Mouse (Mus musculus): ENCODE results near the gene Srrm4. TPM values are rescaled to one million over a fixed set of nuclear protein-coding genes. Genes with fewer than 3 reads are reported as not detected.
"Not testable (repeated sequence)": the region's sequence is repeated elsewhere in the genome, so short reads cannot be mapped to it uniquely, and the experiment has no call there.

Gene Srrm4
- polyA plus RNA-seq, 1 experiment from 2014 or later = 6.4 TPM

DNA sequence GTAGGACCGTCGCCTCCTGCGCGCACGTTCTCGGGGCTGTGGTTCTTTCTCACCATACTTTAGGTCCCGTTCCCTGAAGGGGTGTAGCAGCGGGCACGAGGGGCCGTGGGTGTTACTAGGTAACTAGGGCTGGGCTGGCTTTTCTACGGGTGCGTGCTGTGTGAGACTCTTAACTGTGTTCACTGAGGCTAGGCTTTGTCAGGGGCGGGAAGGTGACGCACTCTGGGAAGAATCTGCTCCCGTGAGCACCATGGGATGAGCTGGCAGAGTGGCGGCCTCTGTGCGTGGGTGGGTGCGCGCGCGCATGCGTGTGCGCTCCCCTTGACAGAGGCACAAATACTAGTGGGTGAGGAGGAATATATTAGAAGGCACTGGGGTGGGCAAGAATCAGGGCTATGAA lies 145.1 kb downstream of the Srrm4 start:
- H3K36me3 ChIP-seq (replicated peaks) = peaks cover 9% of the 10 kb centered on the region
- WGBS = 45% methylated on average over 23 of the region's 23 CpGs
- peaks cover 86% of the 10 kb centered on the region for H3K27me3 ChIP-seq (ENCODE audit: poor library complexity, severe bottlenecking)

DNA sequence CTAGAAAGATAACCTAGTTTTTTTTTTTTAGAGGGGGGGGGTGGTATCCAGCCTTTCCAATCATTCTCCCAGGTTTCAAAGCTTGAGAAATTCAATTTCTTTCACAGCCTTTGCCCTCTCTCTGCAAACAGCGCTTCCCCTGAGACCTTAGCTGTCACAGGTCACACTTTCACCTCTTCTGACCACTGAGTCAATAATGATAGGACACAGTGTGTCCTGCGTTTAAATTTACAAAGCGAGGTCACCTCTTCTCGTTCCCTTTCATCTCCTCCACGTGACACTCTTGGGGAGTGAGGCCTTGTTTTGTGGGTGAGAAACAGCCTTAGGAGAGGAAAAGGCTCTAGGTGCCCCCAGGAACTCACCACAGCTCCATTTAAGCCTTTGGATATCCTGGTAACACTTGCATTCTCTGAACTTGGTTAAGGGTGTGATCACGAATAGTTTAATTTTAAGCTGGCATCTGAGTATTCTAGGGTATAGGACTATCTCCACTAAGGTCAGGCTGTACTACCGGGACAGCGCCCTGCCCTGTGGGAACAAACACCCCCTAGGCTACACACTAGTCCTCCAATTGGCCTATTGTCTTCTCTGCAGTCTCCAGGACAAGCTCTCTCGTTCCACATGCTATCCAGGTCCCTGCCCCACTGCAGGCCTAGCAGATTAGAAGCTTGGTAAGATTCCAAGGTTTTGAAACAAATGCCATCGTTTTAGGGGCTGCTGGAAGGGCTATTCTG lies 145.8 kb downstream of the Srrm4 start:
- H3K9me3 ChIP-seq = no peaks in the 10 kb centered on the region
- peaks cover 8% of the 10 kb centered on the region; the same call in 1 of the 2 replicates for H3K36me3 ChIP-seq (replicated peaks)
- no peak overlapping the region for H3K4me3 ChIP-seq
- no peak overlapping the region for H3K27ac ChIP-seq
- H3K4me1 ChIP-seq = peaks cover 34% of the 10 kb centered on the region
- DNase-seq (ENCODE audit: extremely low spot score, low spot score) = no peak
- peaks cover 79% of the 10 kb centered on the region for H3K27me3 ChIP-seq (ENCODE audit: poor library complexity, severe bottlenecking)
- 54% methylated on average over 10 of the region's 10 CpGs for WGBS

More for the DNA sequence above, 145.1 kb downstream of the Srrm4 start:
- H3K27ac ChIP-seq = no peak overlapping the region
- no peak overlapping the region for H3K4me3 ChIP-seq
- DNase-seq (ENCODE audit: extremely low spot score, low spot score) = no peak
- peaks cover 34% of the 10 kb centered on the region for H3K4me1 ChIP-seq
- H3K9me3 ChIP-seq = no peaks in the 10 kb centered on the region

DNA sequence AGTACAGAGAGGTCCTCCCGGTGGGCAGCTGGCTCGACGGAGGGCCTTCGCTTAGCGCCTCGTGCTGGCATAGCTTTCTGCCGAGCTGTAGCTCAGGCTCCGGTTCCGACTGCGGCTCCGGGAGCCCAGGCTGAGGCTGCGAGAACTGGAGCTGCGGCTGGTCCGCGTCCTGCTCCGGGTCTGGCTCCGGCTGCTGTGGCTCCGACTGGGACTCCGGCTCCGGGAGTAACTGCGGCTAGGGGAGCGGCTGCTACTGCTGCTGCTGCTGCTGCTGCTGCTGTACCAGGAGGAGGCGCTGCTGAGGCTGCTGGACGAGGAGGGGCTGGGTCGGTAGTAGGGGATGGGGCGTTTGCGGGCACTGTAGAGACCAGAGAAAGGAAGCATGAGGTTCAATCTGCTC lies 147.1 kb downstream of the Srrm4 start:
- Histone ChIP-seq H3K36me3 (replicated peaks) (peaks cover 8% of the 10 kb centered on the region; the same call in 1 of the 2 replicates), H3K4me1 (peaks cover 36% of the 10 kb centered on the region), H3K27me3 (ENCODE audit: poor library complexity, severe bottlenecking) (peaks cover 66% of the 10 kb centered on the region), H3K9me3 (no peaks in the 10 kb centered on the region), H3K4me3 (no peak overlapping the region), H3K27ac (no peak overlapping the region)
- 63% methylated on average over 27 of the region's 27 CpGs for WGBS
- DNase-seq (ENCODE audit: extremely low spot score, low spot score) = no peak

DNA sequence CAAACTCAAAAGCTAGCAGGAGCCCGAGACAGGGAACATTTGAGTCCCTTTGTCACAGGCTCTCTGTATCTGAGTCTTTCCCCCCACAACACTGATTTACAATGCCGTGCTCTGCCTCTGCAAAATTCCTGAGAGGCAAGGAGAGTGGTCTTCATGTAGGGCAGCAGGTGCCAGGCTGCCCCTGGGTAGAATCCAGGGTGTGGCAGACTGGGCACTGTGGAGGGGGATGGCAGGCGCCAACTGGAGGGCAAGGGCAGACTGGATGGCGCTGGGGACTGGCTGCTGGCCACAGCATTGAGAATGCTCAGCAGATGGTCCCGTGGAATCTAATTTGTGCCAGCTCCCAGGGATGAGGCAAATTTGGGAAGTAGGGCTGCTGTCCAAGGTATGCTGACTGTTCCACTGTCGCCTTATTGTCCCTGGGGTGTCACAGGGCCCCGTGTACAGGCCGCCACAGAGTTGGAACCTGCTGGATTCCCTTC lies 148.1 kb downstream of the Srrm4 start:
- Histone ChIP-seq H3K36me3 (replicated peaks) (peaks cover 8% of the 10 kb centered on the region; the same call in 1 of the 2 replicates), H3K27ac (no peak overlapping the region), H3K27me3 (ENCODE audit: poor library complexity, severe bottlenecking) (peaks cover 56% of the 10 kb centered on the region), H3K4me1 (peaks cover 27% of the 10 kb centered on the region), H3K4me3 (no peak overlapping the region), H3K9me3 (no peaks in the 10 kb centered on the region)
- DNase-seq (ENCODE audit: extremely low spot score, low spot score) = no peak
- WGBS = 82% methylated on average over 8 of the region's 8 CpGs

DNA sequence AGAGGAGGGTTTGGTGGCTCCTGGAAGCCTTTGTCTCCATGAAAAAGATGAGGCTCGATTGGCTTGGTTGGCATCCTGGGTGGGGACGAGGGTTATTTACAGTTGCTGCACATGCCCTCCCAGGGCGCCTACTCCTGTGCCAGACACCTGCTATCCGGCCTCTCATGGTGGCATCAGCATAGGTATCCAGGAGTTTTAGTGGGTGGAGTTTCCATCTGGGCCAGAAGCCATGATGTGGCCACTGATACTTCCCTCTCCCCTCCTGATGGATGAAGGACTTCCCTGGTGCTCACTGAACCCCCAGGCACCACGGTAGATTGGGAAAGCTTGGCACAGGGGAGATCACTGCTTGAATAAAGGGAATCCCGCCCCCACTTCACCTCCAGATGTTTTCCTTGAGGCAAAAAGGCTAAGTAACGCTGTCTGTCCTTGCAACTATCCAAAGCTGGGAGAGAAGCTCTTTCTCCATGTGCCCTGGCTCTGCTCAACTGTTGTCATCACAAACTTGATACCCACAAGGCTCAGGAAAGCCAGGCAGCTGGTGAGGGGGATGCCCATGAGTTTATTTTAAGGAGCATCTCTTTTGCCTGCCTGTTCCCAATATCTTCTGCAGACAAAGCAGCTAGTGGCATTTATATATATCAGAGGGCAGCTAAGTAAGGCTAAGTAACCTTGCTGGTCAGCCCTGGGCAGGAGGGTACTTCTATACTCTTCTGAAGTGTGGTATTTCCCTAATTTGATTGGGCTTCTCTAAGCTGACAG lies 148.7 kb downstream of the Srrm4 start:
- Histone ChIP-seq H3K9me3 (no peaks in the 10 kb centered on the region), H3K4me1 (peaks cover 27% of the 10 kb centered on the region), H3K4me3 (no peak overlapping the region), H3K36me3 (replicated peaks) (peaks cover 8% of the 10 kb centered on the region; the same call in 1 of the 2 replicates), H3K27ac (no peak overlapping the region), H3K27me3 (ENCODE audit: poor library complexity, severe bottlenecking) (peaks cover 50% of the 10 kb centered on the region)
- WGBS = 71% methylated on average over 7 of the region's 7 CpGs
- DNase-seq (ENCODE audit: extremely low spot score, low spot score) = no peak

DNA sequence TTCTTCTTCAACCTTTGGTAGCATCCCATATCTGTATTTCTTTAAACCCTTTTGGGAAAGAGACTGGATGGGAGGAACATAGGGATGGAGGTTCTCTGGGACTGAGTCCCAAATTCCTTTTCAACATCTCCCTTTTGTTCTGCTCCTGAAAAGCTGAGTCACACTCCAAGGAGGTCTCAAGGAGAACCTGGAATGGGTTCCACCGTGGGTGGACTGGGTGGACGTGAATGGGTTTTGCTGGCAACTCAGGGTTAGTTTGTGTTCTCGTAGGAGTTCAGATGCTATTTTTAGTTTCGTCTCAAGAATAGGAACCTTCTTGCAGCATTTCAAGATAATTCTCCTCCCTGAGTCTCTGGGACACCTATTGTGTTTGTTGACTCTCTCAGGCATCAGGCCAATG lies 151.4 kb downstream of the Srrm4 start:
- Histone ChIP-seq H3K9me3 (no peaks in the 10 kb centered on the region), H3K36me3 (replicated peaks) (peaks cover 8% of the 10 kb centered on the region; the same call in 1 of the 2 replicates)
- 67% methylated on average over 4 of the region's 4 CpGs for WGBS

DNA sequence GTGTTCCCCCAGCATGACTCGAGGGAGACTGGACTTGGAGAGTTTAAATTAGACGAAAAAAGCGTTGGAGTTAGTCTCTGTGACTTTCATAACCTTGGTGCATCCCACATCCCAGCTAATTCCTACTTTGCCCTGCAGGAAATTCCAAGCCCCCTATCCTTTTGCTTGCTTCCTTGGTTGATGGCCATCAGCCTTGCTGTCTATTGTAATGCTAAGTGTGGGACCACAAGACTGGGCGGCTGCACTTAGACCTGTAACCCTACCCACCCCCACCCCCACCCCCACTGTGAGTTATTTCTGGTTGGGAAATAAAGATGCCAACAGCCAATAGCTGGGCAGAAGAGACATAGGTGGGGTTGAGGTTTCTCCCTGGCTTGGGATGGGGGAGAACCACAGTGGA lies 153.3 kb downstream of the Srrm4 start:
- Histone ChIP-seq H3K36me3 (replicated peaks) (no peaks in the 10 kb centered on the region), H3K4me1 (peaks cover 20% of the 10 kb centered on the region), H3K27me3 (ENCODE audit: poor library complexity, severe bottlenecking) (peaks cover 7% of the 10 kb centered on the region), H3K9me3 (no peaks in the 10 kb centered on the region), H3K27ac (no peak overlapping the region), H3K4me3 (no peak overlapping the region)
- DNase-seq (ENCODE audit: extremely low spot score, low spot score) = no peak
- 33% methylated on average over 4 of the region's 4 CpGs for WGBS

More for the DNA sequence above, 151.4 kb downstream of the Srrm4 start:
- Histone ChIP-seq H3K27ac (no peak overlapping the region), H3K27me3 (ENCODE audit: poor library complexity, severe bottlenecking) (peaks cover 25% of the 10 kb centered on the region), H3K4me3 (no peak overlapping the region), H3K4me1 (peaks cover 19% of the 10 kb centered on the region)
- DNase-seq (ENCODE audit: extremely low spot score, low spot score) = no peak

DNA sequence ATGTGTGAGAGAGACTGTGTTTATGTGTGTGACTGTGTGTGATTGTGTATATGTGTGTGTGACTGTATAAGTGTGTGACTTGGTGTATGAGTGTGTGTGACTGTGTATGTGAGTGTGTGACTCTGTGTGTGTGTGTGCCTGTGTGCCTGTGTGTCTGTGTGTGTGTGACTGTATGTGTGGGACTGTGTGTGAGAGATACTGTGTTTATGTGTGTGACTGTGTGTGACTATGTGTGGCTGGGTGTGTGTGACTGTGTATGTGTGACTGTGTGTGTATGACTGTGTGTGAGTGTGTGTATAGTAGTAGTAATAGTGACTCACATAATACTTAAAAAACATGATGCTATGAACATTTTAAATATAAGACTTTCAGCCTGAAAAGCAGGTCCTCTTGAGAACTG lies 155.5 kb downstream of the Srrm4 start:
- Histone ChIP-seq H3K4me1 (peaks cover 26% of the 10 kb centered on the region), H3K27ac (no peak overlapping the region), H3K27me3 (ENCODE audit: poor library complexity, severe bottlenecking) (no peaks in the 10 kb centered on the region), H3K9me3 (no peaks in the 10 kb centered on the region), H3K36me3 (replicated peaks) (no peaks in the 10 kb centered on the region), H3K4me3 (no peak overlapping the region)
- DNase-seq (ENCODE audit: extremely low spot score, low spot score) = no peak

DNA sequence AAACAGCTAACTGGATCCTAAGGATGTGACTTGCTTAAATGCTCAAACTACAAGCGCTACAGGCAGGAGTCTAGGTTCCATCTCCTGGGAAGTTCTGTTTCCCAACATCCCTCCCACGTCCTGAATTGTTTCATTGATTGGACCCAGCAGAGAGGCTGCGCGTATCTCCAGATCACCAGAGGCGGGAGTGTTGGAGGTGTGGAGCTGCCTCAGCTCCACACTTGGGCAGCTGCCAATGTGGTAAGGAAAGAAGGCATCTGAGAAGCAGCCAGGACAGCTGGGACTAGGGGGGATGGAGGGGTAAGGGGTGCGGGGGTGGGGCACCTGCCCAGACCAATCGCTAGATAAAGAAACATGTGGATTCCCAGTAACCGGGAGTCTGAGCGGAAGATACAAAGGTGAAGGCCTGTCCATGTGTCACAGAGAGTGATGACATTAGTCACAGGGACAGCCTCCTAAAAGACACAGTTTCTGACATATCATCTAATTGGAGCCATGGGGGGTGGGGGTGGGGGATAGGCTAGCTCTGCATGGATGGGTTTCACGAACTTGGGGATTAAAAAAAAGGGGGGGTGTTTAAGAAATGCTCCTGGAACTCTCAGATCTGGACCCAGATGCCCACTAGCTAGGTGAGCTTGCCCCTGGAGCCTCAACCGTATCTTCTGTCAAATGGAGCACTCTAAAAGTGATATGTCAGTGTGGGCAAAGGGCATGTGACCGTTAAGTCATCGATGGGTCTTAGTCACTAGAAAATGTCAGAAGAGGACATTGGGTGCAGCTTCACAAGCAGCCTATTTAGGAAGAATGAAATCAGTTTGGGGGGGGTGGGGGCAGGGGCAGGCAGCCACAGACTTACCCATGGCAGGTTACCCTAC lies 156.4 kb downstream of the Srrm4 start:
- 81% methylated on average over 13 of the region's 13 CpGs for WGBS
- H3K27ac ChIP-seq = no peak overlapping the region
- H3K27me3 ChIP-seq (ENCODE audit: poor library complexity, severe bottlenecking) = no peaks in the 10 kb centered on the region
- H3K4me1 ChIP-seq = peaks cover 23% of the 10 kb centered on the region
- H3K36me3 ChIP-seq (replicated peaks) = no peaks in the 10 kb centered on the region
- no peak overlapping the region for H3K4me3 ChIP-seq
- no peak for DNase-seq (ENCODE audit: extremely low spot score, low spot score)
- H3K9me3 ChIP-seq = no peaks in the 10 kb centered on the region

DNA sequence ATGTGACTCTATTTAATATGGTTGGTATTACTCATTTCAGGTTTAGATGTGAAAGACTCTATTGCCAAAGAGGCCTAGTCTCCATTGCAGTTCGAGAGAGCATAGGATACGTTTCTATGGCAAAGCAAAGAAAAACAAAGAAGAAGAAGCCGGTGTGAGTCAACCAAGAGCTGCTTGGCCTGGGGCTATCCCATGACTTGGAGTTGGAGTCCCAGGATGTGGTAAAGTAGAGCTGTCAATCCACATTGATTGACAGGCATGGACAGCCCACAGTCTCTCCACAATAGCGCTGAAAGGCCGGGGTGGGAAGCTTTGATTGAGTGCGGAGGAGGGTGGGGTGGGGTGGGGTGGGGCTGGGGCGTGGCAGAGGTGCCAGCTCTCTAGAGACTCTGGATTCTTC lies 158.7 kb downstream of the Srrm4 start:
- no peaks in the 10 kb centered on the region for H3K27me3 ChIP-seq (ENCODE audit: poor library complexity, severe bottlenecking)
- DNase-seq (ENCODE audit: extremely low spot score, low spot score) = no peak
- no peak overlapping the region for H3K4me3 ChIP-seq
- H3K36me3 ChIP-seq (replicated peaks) = no peaks in the 10 kb centered on the region
- no peaks in the 10 kb centered on the region for H3K9me3 ChIP-seq
- no peak overlapping the region for H3K27ac ChIP-seq
- H3K4me1 ChIP-seq = peaks cover 24% of the 10 kb centered on the region
- 51% methylated on average over 7 of the region's 7 CpGs for WGBS

DNA sequence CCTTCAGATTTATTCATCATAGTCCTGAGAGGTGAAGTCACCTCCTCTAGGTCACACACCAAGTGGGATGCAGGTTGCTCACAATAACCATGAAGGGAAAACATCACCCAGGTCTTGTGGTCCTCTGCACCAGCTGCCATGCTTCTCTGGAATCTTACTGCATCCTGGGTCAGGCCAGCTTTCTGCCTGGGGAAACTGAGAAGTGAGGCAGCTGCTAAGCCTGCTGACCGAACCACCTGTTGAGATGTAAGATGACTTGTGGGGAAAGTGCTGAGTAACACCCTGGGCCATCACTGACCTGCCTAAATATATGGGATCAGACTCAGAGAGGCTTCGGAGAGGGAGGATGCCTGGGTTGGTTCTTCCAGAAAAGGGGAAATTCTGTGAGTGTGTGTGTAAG lies 164.9 kb downstream of the Srrm4 start:
- Histone ChIP-seq H3K4me3 (no peak overlapping the region), H3K4me1 (peaks cover 32% of the 10 kb centered on the region), H3K27ac (no peak overlapping the region), H3K27me3 (ENCODE audit: poor library complexity, severe bottlenecking) (peaks cover 25% of the 10 kb centered on the region), H3K9me3 (no peaks in the 10 kb centered on the region), H3K36me3 (replicated peaks) (no peaks in the 10 kb centered on the region)
- no peak for DNase-seq (ENCODE audit: extremely low spot score, low spot score)
- 79% methylated on average over 2 of the region's 2 CpGs for WGBS

DNA sequence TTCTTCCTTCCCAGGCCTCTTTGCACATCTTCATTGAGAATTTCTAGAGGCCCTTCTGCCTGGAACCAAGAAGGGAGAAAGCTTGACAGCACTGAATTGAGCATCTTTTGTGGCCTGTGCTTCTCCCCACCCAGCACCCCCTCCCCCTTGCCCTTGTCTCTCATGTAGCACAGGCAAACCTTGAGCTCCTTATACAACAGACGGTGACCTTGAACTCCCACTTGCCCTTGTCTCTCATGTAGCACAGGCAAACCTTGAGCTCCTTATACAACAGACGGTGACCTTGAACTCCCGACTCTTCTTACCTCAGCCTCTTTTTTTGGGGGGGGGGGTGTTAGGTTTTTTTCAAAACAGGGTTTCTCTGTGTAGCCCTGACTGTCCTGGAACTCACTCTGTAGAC lies 165.9 kb downstream of the Srrm4 start:
- not testable (repeated sequence) for DNase-seq (ENCODE audit: extremely low spot score, low spot score); H3K27ac ChIP-seq; H3K4me3 ChIP-seq; H3K9me3 ChIP-seq; H3K36me3 ChIP-seq (replicated peaks)
- 95% methylated on average over 3 of the region's 3 CpGs for WGBS
- peaks cover 39% of the 10 kb centered on the region for H3K4me1 ChIP-seq
- peaks cover 28% of the 10 kb centered on the region for H3K27me3 ChIP-seq (ENCODE audit: poor library complexity, severe bottlenecking)
